Mouse (Mus musculus) CH12.LX (cell line): ENCODE data around the gene Hip1r. TPM values are rescaled to one million over a fixed set of nuclear protein-coding genes. Genes with fewer than 3 reads are reported as not detected.

Experiments
- DNase-seq: peaks from one replicate; pipeline ENCODE4 v3.0.0-alpha.2; 2013; ENCODE audit errors: extremely low read depth
- H3K27ac ChIP-seq: 2 replicates; pipeline ENCODE4 v1.5.1; 2012; ENCODE audit warnings: low read depth, mild to moderate bottlenecking, control low read depth, moderate library complexity; ENCODE audit not compliant: insufficient read depth
- H3K27me3 ChIP-seq: replicated peaks from 2 replicates; pipeline ENCODE3; 2012; ENCODE audit warnings: inconsistent platforms
- H3K36me3 ChIP-seq, 2 experiments: replicated peaks in 1 of 2; 2 replicates each; pipeline versions ENCODE3 to v1.6.1; 2012; ENCODE audit warnings: inconsistent platforms in 1 of 2, low read length in 1 of 2, mild to moderate bottlenecking in 1 of 2, mixed read lengths in 1 of 2, moderate library complexity in 1 of 2; ENCODE audit not compliant: control insufficient read depth in 1 of 2, insufficient read depth in 1 of 2
- H3K4me1 ChIP-seq, 2 experiments: 2 replicates each; pipeline ENCODE4 v1.6.1; 2012; ENCODE audit warnings: inconsistent platforms in 1 of 2, moderate library complexity in 1 of 2; ENCODE audit not compliant: insufficient read depth in 2 of 2, control insufficient read depth in 1 of 2
- H3K4me2 ChIP-seq: 2 replicates; pipeline ENCODE4 v1.6.1; 2012; ENCODE audit warnings: low read depth, mild to moderate bottlenecking, control low read depth; ENCODE audit not compliant: poor library complexity, insufficient read depth, severe bottlenecking
- H3K4me3 ChIP-seq, 3 experiments: fragments of 150-350 bp in 1 of 3; sonication (generic) in 1 of 3; replicated peaks in 1 of 3; 2 replicates each; pipeline versions ENCODE3 to v1.5.1; 2011 to 2012; ENCODE audit warnings: low read depth in 2 of 3, low read length in 2 of 3, mild to moderate bottlenecking in 2 of 3, moderate library complexity in 2 of 3, control low read depth in 1 of 3, improper control_type of control experiment in 1 of 3, inconsistent platforms in 1 of 3, mixed read lengths in 1 of 3; ENCODE audit not compliant: poor library complexity in 1 of 3
- H3K79me2 ChIP-seq: replicated peaks from 2 replicates; pipeline ENCODE4 v1.6.1; 2012; ENCODE audit warnings: mild to moderate bottlenecking, moderate library complexity; ENCODE audit not compliant: control insufficient read depth, poor library complexity, insufficient read depth, severe bottlenecking; ENCODE audit errors: extremely low read depth
- H3K9ac ChIP-seq: 2 replicates; pipeline ENCODE4 v1.6.1; 2012; ENCODE audit warnings: low read depth, mild to moderate bottlenecking, control low read depth, moderate library complexity; ENCODE audit not compliant: insufficient read depth
- H3K9me3 ChIP-seq: replicated peaks from 2 replicates; pipeline ENCODE3; 2012; ENCODE audit warnings: low read length, inconsistent platforms, mixed read lengths
- BHLHE40 ChIP-seq: IDR thresholded peaks from 2 replicates; pipeline ENCODE4 v1.6.1; 2011; ENCODE audit warnings: mild to moderate bottlenecking, low read depth, low read length, improper control_type of control experiment
- CHD2 ChIP-seq: IDR thresholded peaks from 2 replicates; pipeline ENCODE4 v1.6.1; 2011; ENCODE audit warnings: low read length, improper control_type of control experiment
- CTCF ChIP-seq, 2 experiments: IDR thresholded peaks in 1 of 2; conservative IDR thresholded peaks in 1 of 2; 2 replicates each; pipeline ENCODE4 v1.5.1; 2011 to 2012; ENCODE audit warnings: low read depth in 2 of 2, low read length in 2 of 2, improper control_type of control experiment in 1 of 2, inconsistent platforms in 1 of 2, mild to moderate bottlenecking in 1 of 2, moderate library complexity in 1 of 2
- E2F4 ChIP-seq: IDR thresholded peaks from 2 replicates; pipeline ENCODE4 v1.6.1; 2011; ENCODE audit warnings: low read depth, low read length, improper control_type of control experiment; ENCODE audit not compliant: insufficient replicate concordance
- ELF1 ChIP-seq: IDR thresholded peaks from 2 replicates; pipeline ENCODE4 v1.6.1; 2014; ENCODE audit warnings: low read depth, mild to moderate bottlenecking, inconsistent platforms, low read length, improper control_type of control experiment
- JUND ChIP-seq: conservative IDR thresholded peaks from 2 replicates; pipeline ENCODE4 v1.6.1; 2011; ENCODE audit warnings: low read depth, low read length, improper control_type of control experiment
- MAFK ChIP-seq: IDR thresholded peaks from 2 replicates; pipeline ENCODE4 v1.6.1; 2011; ENCODE audit warnings: low read length, improper control_type of control experiment; ENCODE audit not compliant: insufficient replicate concordance
- MEF2A ChIP-seq: IDR thresholded peaks from 2 replicates; pipeline ENCODE4 v1.6.1; 2014; ENCODE audit warnings: low read depth, mild to moderate bottlenecking, inconsistent platforms, low read length, improper control_type of control experiment, borderline replicate concordance
- MYC ChIP-seq: IDR thresholded peaks from 2 replicates; pipeline ENCODE4 v1.6.1; 2011; ENCODE audit warnings: low read depth, mild to moderate bottlenecking, improper control_type of control experiment, low read length
- NRF1 ChIP-seq: IDR thresholded peaks from 2 replicates; pipeline ENCODE4 v1.6.1; 2014; ENCODE audit warnings: low read depth, mild to moderate bottlenecking, inconsistent platforms, low read length, improper control_type of control experiment, moderate library complexity
- POLR2A ChIP-seq: IDR thresholded peaks from 2 replicates; pipeline ENCODE4 v1.6.1; 2011; ENCODE audit warnings: low read depth, mild to moderate bottlenecking, improper control_type of control experiment, low read length
- POLR2AphosphoS2 ChIP-seq: IDR thresholded peaks from 2 replicates; pipeline ENCODE4 v1.6.1; 2011; ENCODE audit warnings: low read depth, low read length, improper control_type of control experiment
- RAD21 ChIP-seq: IDR thresholded peaks from 2 replicates; pipeline ENCODE4 v1.6.1; 2011; ENCODE audit warnings: low read depth, mild to moderate bottlenecking, low read length, improper control_type of control experiment, moderate library complexity
- SIN3A ChIP-seq: IDR thresholded peaks from 2 replicates; pipeline ENCODE4 v1.6.1; 2012; ENCODE audit warnings: low read length, improper control_type of control experiment, inconsistent platforms
- SMC3 ChIP-seq: IDR thresholded peaks from 2 replicates; pipeline ENCODE4 v1.6.1; 2011; ENCODE audit warnings: low read depth, low read length, improper control_type of control experiment
- UBTF ChIP-seq: IDR thresholded peaks from 2 replicates; pipeline ENCODE4 v1.6.1; 2012; ENCODE audit warnings: low read depth, mild to moderate bottlenecking, inconsistent platforms, low read length, improper control_type of control experiment, moderate library complexity
- USF2 ChIP-seq: conservative IDR thresholded peaks from 2 replicates; pipeline ENCODE4 v1.6.1; 2011; ENCODE audit warnings: low read depth, low read length, improper control_type of control experiment
- ZC3H11A ChIP-seq: IDR thresholded peaks from 2 replicates; pipeline ENCODE4 v1.6.1; 2012; ENCODE audit warnings: low read depth, mild to moderate bottlenecking, inconsistent platforms, low read length, improper control_type of control experiment
- ZMIZ1 ChIP-seq: IDR thresholded peaks from 2 replicates; pipeline ENCODE4 v1.6.1; 2012; ENCODE audit warnings: low read depth, mild to moderate bottlenecking, inconsistent platforms, low read length, improper control_type of control experiment
- dilution Hi-C: fragments of 300-500 bp; cut with MboI; formaldehyde crosslinking; loops from 2 replicates; pipeline ENCODE4 v1.14.3; 2020; ENCODE audit warnings: low sequenced_read_pairs; ENCODE audit not compliant: extremely low pct_unique_long_range_greater_than_20kb, extremely low pct_ligation_motif_present
- in situ Hi-C: fragments of 300-500 bp; cut with MboI; formaldehyde crosslinking; loops from 3 replicates; pipeline ENCODE4 v1.14.3; 2019; ENCODE audit warnings: low sequenced_read_pairs, low pct_ligation_motif_present, low pct_unique_long_range_greater_than_20kb, mixed read lengths
- polyA plus RNA-seq: library from polyadenylated mRNA; unstranded; fragments of >175 nt; gene quantifications from 2 replicates; pipeline ENCODE4 v1.2.1, GENCODE M21; 2012; ENCODE audit warnings: low read depth; ENCODE audit not compliant: insufficient read length
- total RNA-seq, 2 experiments: library from RNA; depleted of rRNA; stranded (reverse); fragments of 300-350 nt in 1 of 2; fragments of >200 nt in 1 of 2; gene quantifications; 2 replicates each; pipeline ENCODE4 v1.2.3; 2012 to 2014

Gene Hip1r
- total and polyA plus RNA-seq, 3 experiments = 26.1 to 49.8 (median 44.7) TPM

- in situ Hi-C loops = no loop called here
- no peak for DNase-seq
- dilution Hi-C loops = no loop called here
Measured at GRCm38 (mm10) chr5:123987511-123987910, 14.1 kb downstream of the Hip1r start.

GRCm38 (mm10) chr5:123989941-123990885 lies 16.8 kb downstream of the Hip1r start:
- Histone ChIP-seq H3K27me3 (no peaks in the 10 kb centered on the region), H3K27ac (no peak overlapping the region), H3K4me2 (no peak overlapping the region), H3K36me3 (peaks cover 62 to 91% of the 10 kb centered on the region in 2 experiments), H3K4me3 (no peak overlapping the region), H3K9me3 (no peaks in the 10 kb centered on the region), H3K9ac (no peak overlapping the region), H3K4me1 (peaks cover 15 to 28% of the 10 kb centered on the region in 2 experiments), H3K79me2 (peaks cover 39% of the 10 kb centered on the region)
- DNase-seq = no peak
- dilution Hi-C loops = no loop called here
- in situ Hi-C loops = loop anchor here (5.0 to 10.0 kb wide), 2 partner anchors 38 to 175 kb away; no protein-coding TSS in a partner anchor
- TF ChIP-seq NRF1 = no peak
- no peak for TF ChIP-seq CTCF (conservative IDR thresholded peaks at IDR 0.05 in 1 of 2, IDR thresholded peaks at IDR 0.05 in 1 of 2; ENCODE audit: low read depth in 2 of 2, low read length in 2 of 2)
- TF ChIP-seq, all 38 proteins: peak for 0

More at GRCm38 (mm10) chr5:123987511-123987910, 14.1 kb downstream of the Hip1r start:
- no peak overlapping the region for H3K27ac ChIP-seq
- peaks cover 54 to 87% of the 10 kb centered on the region in 2 experiments for H3K36me3 ChIP-seq
- H3K9ac ChIP-seq = no peak overlapping the region
- TF ChIP-seq RAD21 (no peak), CHD2 (no peak), E2F4 (no peak), BHLHE40 (no peak), SIN3A (no peak), CTCF (conservative IDR thresholded peaks at IDR 0.05 in 1 of 2, IDR thresholded peaks at IDR 0.05 in 1 of 2; ENCODE audit: low read depth in 2 of 2, low read length in 2 of 2) (no peak), ELF1 (no peak), POLR2AphosphoS2 (no peak), MAFK (no peak), NRF1 (no peak), SMC3 (no peak), MEF2A (no peak), JUND (no peak), POLR2A (no peak), UBTF (no peak), ZC3H11A (no peak), ZMIZ1 (no peak), USF2 (no peak), MYC (no peak)
- no peaks in the 10 kb centered on the region for H3K9me3 ChIP-seq
- no peak overlapping the region for H3K4me3 ChIP-seq
- no peak overlapping the region for H3K4me2 ChIP-seq
- peaks cover 66% of the 10 kb centered on the region for H3K79me2 ChIP-seq
- H3K4me1 ChIP-seq = peaks cover 29 to 52% of the 10 kb centered on the region in 2 experiments
- no peaks in the 10 kb centered on the region for H3K27me3 ChIP-seq
